Mouse (Mus musculus): Measurements from ENCODE around the gene Clasp2. TPM values are rescaled to one million over a fixed set of nuclear protein-coding genes. Genes with fewer than 3 reads are reported as not detected.
"Not testable (repeated sequence)": the region's sequence is repeated elsewhere in the genome, so short reads cannot be mapped to it uniquely, and the experiment has no call there.

Clasp2 gene
- polyA plus RNA-seq, 1 experiment from 2014 or later: 38.1 TPM

- Histone ChIP-seq H3K9ac (replicated peaks) (no peak overlapping the region), H3K4me1 (replicated peaks) (no peaks in the 10 kb centered on the region), H3K9me3 (peaks cover 7% of the 10 kb centered on the region; the same call in 1 of the 2 replicates), H3K4me3 (replicated peaks) (no peak overlapping the region), H3K4me2 (no peak overlapping the region), H3K36me3 (peaks cover 24% of the 10 kb centered on the region), H3K27me3 (no peaks in the 10 kb centered on the region), H3K27ac (no peak overlapping the region)
- 96% methylated on average over 10 of the region's 10 CpGs for WGBS
- no peak for ATAC-seq (ENCODE audit: insufficient number of reproducible peaks, insufficient read depth, low FRiP score, low TSS enrichment, low read depth)
Measured at GRCm38 (mm10) chr9:113758472-113758871, 17.2 kb downstream of the Clasp2 start.

GRCm38 (mm10) chr9:113759684-113760083, 18.4 kb downstream of the Clasp2 start:
- no peak overlapping the region for H3K27ac ChIP-seq
- H3K36me3 ChIP-seq: peaks cover 27% of the 10 kb centered on the region
- no peaks in the 10 kb centered on the region for H3K27me3 ChIP-seq
- peaks cover 7% of the 10 kb centered on the region; the same call in 1 of the 2 replicates for H3K9me3 ChIP-seq
- 92% methylated on average over 1 of the region's 1 CpGs for WGBS
- ATAC-seq (ENCODE audit: insufficient number of reproducible peaks, insufficient read depth, low FRiP score, low TSS enrichment, low read depth): no peak
- H3K9ac ChIP-seq (replicated peaks): no peak overlapping the region
- no peak overlapping the region for H3K4me3 ChIP-seq (replicated peaks)
- no peak overlapping the region for H3K4me2 ChIP-seq
- no peaks in the 10 kb centered on the region for H3K4me1 ChIP-seq (replicated peaks)

GRCm38 (mm10) chr9:113762389-113762788, 21.1 kb downstream of the Clasp2 start:
- Histone ChIP-seq H3K9me3 (peaks cover 7% of the 10 kb centered on the region; the same call in 1 of the 2 replicates), H3K27ac (no peak overlapping the region), H3K36me3 (peaks cover 30% of the 10 kb centered on the region), H3K4me1 (replicated peaks) (no peaks in the 10 kb centered on the region), H3K4me3 (replicated peaks) (no peak overlapping the region), H3K4me2 (no peak overlapping the region), H3K27me3 (no peaks in the 10 kb centered on the region), H3K9ac (replicated peaks) (no peak overlapping the region)
- WGBS: 92% methylated on average over 6 of the region's 6 CpGs
- no peak for ATAC-seq (ENCODE audit: insufficient number of reproducible peaks, insufficient read depth, low FRiP score, low TSS enrichment, low read depth)

- no peak for ATAC-seq (ENCODE audit: insufficient number of reproducible peaks, insufficient read depth, low FRiP score, low TSS enrichment, low read depth)
- H3K9me3 ChIP-seq: peaks cover 7% of the 10 kb centered on the region; the same call in 1 of the 2 replicates
- H3K4me3 ChIP-seq (replicated peaks): no peak overlapping the region
- no peaks in the 10 kb centered on the region for H3K27me3 ChIP-seq
- no peak overlapping the region for H3K27ac ChIP-seq
- H3K9ac ChIP-seq (replicated peaks): no peak overlapping the region
- 89% methylated on average over 4 of the region's 4 CpGs for WGBS
- H3K4me1 ChIP-seq (replicated peaks): no peaks in the 10 kb centered on the region
- H3K36me3 ChIP-seq: peaks cover 31% of the 10 kb centered on the region
- no peak overlapping the region for H3K4me2 ChIP-seq
Measured at GRCm38 (mm10) chr9:113763123-113763522, 21.9 kb downstream of the Clasp2 start.

- Histone ChIP-seq H3K4me3 (replicated peaks) (no peak overlapping the region), H3K4me1 (replicated peaks) (no peaks in the 10 kb centered on the region), H3K36me3 (peaks cover 35% of the 10 kb centered on the region; the same call in 1 of the 2 replicates), H3K9ac (replicated peaks) (no peak overlapping the region), H3K27ac (no peak overlapping the region), H3K4me2 (no peak overlapping the region), H3K27me3 (no peaks in the 10 kb centered on the region), H3K9me3 (no peaks in the 10 kb centered on the region)
- ATAC-seq (ENCODE audit: insufficient number of reproducible peaks, insufficient read depth, low FRiP score, low TSS enrichment, low read depth): no peak
- WGBS: 85% methylated on average over 4 of the region's 4 CpGs
Measured at GRCm38 (mm10) chr9:113770640-113771039, 29.4 kb downstream of the Clasp2 start.

- Histone ChIP-seq H3K9me3 (no peaks in the 10 kb centered on the region), H3K4me2 (no peak overlapping the region), H3K36me3 (peaks cover 2% of the 10 kb centered on the region; the same call in 1 of the 2 replicates), H3K27ac (no peak overlapping the region), H3K9ac (replicated peaks) (no peak overlapping the region), H3K27me3 (no peaks in the 10 kb centered on the region), H3K4me3 (replicated peaks) (no peak overlapping the region), H3K4me1 (replicated peaks) (no peaks in the 10 kb centered on the region)
- no peak for ATAC-seq (ENCODE audit: insufficient number of reproducible peaks, insufficient read depth, low FRiP score, low TSS enrichment, low read depth)
- 93% methylated on average over 3 of the region's 3 CpGs for WGBS
Measured at GRCm38 (mm10) chr9:113780863-113781262, 39.6 kb downstream of the Clasp2 start.

GRCm38 (mm10) chr9:113782362-113783005, 41.2 kb downstream of the Clasp2 start:
- ATAC-seq (ENCODE audit: insufficient number of reproducible peaks, insufficient read depth, low FRiP score, low TSS enrichment, low read depth): no peak
- Histone ChIP-seq H3K27ac (no peak overlapping the region), H3K4me2 (no peak overlapping the region), H3K9me3 (no peaks in the 10 kb centered on the region), H3K36me3 (peaks cover 3% of the 10 kb centered on the region; the same call in 1 of the 2 replicates), H3K4me3 (replicated peaks) (no peak overlapping the region), H3K27me3 (no peaks in the 10 kb centered on the region), H3K4me1 (replicated peaks) (no peaks in the 10 kb centered on the region), H3K9ac (replicated peaks) (no peak overlapping the region)
- WGBS: 82% methylated on average over 4 of the region's 4 CpGs

GRCm38 (mm10) chr9:113783674-113784073, 42.4 kb downstream of the Clasp2 start:
- Histone ChIP-seq H3K27me3 (no peaks in the 10 kb centered on the region), H3K4me2 (no peak overlapping the region), H3K36me3 (peaks cover 3% of the 10 kb centered on the region; the same call in 1 of the 2 replicates), H3K27ac (no peak overlapping the region), H3K4me1 (replicated peaks) (no peaks in the 10 kb centered on the region), H3K9ac (replicated peaks) (no peak overlapping the region), H3K4me3 (replicated peaks) (no peak overlapping the region), H3K9me3 (no peaks in the 10 kb centered on the region)
- no peak for ATAC-seq (ENCODE audit: insufficient number of reproducible peaks, insufficient read depth, low FRiP score, low TSS enrichment, low read depth)
- WGBS: 59% methylated on average over 5 of the region's 5 CpGs

GRCm38 (mm10) chr9:113789283-113789682, 48.0 kb downstream of the Clasp2 start:
- H3K9me3 ChIP-seq; ATAC-seq (ENCODE audit: insufficient number of reproducible peaks, insufficient read depth, low FRiP score, low TSS enrichment, low read depth); H3K27me3 ChIP-seq; H3K9ac ChIP-seq (replicated peaks); H3K4me2 ChIP-seq; H3K36me3 ChIP-seq; H3K4me1 ChIP-seq (replicated peaks); H3K4me3 ChIP-seq (replicated peaks); H3K27ac ChIP-seq: not testable (repeated sequence)
- 40% methylated on average over 5 of the region's 6 CpGs for WGBS

- ATAC-seq (ENCODE audit: insufficient number of reproducible peaks, insufficient read depth, low FRiP score, low TSS enrichment, low read depth): peak; percentile 86; the same call in 1 of the 2 replicates
- Histone ChIP-seq H3K27me3 (no peaks in the 10 kb centered on the region), H3K4me3 (replicated peaks) (peak overlapping the region; percentile 38), H3K4me2 (peak overlapping the region; percentile 60), H3K4me1 (replicated peaks) (peaks cover 10% of the 10 kb centered on the region), H3K27ac (peak overlapping the region; percentile 73), H3K9me3 (no peaks in the 10 kb centered on the region), H3K9ac (replicated peaks) (peak overlapping the region; percentile 44; the same call in 1 of the 2 replicates), H3K36me3 (no peaks in the 10 kb centered on the region)
- under 1% methylated on average over 17 of the region's 17 CpGs for WGBS
Measured at GRCm38 (mm10) chr9:113792651-113793512, 51.6 kb downstream of the Clasp2 start.

GRCm38 (mm10) chr9:113793513-113793905, 52.2 kb downstream of the Clasp2 start:
- Histone ChIP-seq H3K27ac (peak overlapping the region; percentile 73; the same call in 1 of the 2 replicates), H3K27me3 (no peaks in the 10 kb centered on the region), H3K36me3 (no peaks in the 10 kb centered on the region), H3K4me1 (replicated peaks) (peaks cover 10% of the 10 kb centered on the region), H3K4me2 (peak overlapping the region; percentile 60), H3K9me3 (no peaks in the 10 kb centered on the region), H3K4me3 (replicated peaks) (peak overlapping the region; percentile 38), H3K9ac (replicated peaks) (peak overlapping the region; percentile 44; the same call in 1 of the 2 replicates)
- 42% methylated on average over 3 of the region's 3 CpGs for WGBS
- ATAC-seq (ENCODE audit: insufficient number of reproducible peaks, insufficient read depth, low FRiP score, low TSS enrichment, low read depth): no peak

All from limb, embryonic 12.5 days (tissue).